Mouse (Mus musculus): ENCODE measurements at regions not wholly inside any gene's neighbourhood (a gene's known extent, or its start where the extent isn't known, plus 50 kb on each side); places are given as distances from the start of the nearest gene placed in this dataset.

DNA sequence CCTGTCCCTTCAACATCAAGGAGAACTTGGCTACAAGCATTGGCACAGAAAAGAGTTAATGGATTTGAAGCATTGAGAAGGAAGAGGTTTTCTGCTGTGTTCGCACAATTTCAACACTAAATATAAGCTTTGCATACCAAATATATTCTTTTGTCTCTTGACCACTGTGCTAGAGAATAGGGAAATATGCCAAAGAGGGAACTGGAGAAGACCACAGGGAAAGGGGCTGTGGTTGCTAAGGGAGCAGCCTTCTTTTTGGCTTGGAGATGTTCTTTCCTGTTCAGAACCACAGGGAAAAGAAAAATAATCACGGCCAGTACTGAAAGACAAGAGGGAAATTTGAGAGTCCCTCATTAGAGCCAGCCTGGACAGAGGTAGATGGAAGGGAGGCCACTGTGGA lies 352.8 kb downstream of the Kctd12 start:
- DNase-seq (ENCODE audit: low spot score), result no peak

DNA sequence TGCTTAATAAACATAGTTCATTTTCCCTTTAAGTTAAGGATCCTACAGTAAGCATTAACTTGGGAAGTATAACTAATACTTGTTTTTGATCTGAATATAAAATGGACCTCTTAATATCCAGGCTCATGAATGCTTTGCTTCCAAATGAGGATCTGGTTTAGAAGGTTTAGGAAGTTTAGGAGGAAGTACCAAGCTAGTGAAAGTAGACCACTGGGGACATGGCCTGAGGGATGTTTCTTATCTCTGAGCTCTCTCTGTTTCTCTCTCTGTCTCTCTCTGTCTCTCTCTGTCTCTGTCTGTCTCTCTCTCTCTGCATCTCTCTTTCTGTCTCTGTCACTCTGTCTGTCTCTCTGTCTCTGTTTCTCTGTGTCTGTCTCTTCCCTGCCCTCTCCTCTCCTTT lies 360.9 kb downstream of the Kctd12 start:
- no peak for DNase-seq (ENCODE audit: low spot score)

DNA sequence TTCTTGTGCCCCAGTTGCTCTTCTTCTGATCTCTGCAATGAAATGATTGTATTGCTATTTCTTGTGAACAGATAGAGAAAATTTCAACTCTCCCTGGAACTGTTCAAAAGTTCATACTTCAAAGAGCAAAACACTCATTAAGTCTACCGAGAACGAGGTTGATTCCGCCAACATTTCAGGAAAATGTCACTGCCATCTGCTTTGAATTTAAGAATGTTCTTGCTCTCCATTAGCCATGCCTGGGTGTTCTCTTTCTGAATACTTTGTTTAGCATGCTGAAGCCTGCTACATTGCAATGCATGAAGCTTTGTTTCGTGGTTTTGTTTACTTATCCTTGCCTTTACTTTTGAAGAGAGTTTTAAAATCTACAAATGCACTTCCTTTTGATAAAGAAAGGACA lies 363.4 kb downstream of the Kctd12 start:
- DNase-seq (ENCODE audit: low spot score), result no peak

DNA sequence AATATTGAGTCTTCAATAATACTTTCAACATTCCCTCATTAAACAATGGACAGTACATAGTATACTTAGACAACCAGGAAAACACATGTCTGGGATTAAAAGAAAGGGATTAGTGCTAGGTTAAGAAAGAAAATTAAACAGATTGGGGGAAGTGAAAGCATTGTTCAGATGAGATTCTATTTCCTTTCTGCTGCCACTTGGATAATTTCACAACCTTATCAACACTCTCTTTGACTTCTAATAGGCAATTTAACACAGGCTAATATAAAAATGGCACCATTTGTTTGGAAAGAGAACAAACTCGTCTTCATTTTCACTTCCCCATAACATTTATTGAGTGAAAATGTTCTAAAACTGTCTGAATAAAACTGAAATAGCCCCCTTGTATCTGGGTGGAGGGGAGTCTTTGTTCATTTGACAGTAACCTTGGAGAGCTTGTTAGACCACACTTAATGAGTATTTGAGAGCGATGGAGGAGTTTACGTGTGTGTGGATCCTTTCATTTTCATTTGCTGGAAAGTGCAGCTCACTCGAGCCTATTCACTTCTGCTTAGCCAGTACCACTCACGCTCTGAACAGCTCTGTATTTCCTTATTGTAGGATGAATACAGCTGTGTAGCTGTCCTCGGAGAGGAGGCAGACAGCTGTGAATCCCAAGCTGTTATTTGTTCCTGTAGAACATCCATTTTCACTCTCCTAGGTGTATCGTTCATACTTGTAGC lies 366.7 kb downstream of the Kctd12 start:
- no peak for DNase-seq (ENCODE audit: low spot score)

DNA sequence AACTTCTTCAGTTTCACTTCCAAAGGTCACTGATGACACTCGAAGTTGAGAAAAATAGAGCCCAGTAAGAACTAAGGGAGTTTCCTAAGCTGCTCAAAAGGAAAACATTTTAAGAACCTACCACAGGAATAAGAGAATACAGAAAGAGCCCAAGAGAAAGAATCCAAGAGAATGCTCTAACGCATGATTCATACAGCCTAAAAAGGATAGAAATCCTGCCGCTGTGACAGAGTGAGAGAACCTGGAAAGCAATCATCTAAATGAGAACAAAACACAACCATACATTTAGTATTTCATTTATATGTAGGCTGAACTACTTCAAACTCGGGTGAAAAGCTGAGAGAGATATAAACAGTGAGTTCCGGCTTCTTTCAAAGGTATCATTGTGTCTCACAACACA lies 376.4 kb downstream of the Kctd12 start:
- no peak for DNase-seq (ENCODE audit: low spot score)

DNA sequence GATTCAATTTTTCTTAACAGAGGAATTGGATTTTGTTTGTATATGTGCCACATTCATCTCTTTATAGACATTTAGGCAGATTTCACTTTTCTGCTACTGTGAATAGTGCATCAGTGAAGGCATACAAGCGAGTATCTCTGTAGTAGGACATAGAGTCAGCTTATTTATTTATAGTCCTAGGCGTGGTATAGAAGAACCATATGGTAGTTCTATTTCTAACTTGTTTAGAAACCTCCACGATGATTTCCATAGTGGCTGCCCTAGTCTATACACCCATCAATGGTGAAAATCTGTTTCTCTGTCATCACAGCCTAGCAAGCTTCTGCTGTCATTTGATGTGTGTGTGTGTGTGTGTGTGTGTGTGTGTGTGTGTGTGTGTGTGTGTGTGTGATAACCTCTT lies 387.6 kb downstream of the Kctd12 start:
- DNase-seq (ENCODE audit: low spot score), result no peak

DNA sequence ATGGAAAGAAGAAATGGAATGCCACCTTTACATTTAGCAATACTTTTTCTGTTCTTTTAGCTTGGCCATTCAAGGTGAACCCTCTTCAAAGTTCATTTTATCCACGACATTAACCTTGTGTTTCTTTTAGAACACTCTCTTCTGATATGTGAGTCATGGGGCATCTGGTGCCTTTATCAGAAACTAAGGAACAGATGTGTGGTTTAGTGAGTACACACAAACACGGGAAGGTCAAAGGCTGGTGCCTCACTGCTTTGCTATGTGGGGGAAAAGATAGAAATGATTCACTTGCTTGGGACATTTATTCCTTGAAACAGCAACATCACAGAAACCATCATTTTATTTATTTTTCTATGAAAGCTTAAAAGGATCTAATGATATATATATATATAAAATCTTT lies 428.7 kb downstream of the Kctd12 start:
- no peak for DNase-seq (ENCODE audit: low spot score)

DNA sequence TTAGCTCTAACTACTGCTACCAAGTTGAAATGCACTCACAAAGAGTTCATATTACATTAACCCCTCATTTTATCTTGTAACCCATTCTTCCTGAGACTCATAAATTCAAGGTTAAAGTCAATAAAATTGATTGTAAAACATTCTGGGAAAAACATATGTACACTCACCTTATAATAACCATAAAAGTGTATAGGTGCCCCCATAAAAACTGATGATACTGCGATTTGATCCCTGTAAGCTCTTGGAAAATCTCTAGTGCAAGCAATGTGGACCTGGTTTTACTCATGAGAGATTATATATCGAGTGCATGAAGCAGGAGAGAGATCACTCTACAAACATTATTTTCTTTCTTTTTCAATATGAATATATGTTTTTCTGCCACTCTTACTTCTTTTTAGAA lies 429.8 kb downstream of the Kctd12 start:
- DNase-seq (ENCODE audit: low spot score), result no peak

DNA sequence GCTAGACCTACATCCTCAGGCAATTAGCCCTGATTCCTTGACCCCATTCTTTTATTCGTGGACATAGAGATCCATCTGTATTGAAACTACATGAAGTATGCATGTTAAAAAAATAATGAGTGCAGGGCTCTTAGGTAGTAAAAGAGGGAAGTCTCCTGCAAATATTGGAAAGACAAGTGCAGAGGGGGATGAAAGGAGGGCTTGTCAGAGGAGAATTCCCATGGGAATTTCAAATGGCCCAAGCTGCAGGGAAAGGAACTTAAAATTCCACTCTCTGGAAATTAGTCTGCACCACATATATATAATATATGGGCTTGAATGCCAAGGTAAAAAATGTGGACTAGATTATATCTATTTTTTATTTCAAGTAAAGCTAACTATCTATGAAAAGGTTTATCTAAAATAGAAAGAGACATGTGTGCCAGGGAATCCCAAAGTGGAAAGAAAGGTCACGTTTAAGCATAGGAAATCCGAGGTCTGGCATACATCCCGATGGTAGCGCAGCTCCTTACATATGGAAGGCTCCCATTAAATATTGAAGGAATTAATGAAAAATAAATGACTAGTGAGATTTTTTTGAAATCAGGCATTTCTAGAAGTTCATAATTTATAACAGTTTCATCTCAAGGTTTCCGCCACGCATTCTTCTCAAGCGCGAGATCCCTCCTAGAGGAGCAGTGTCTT lies 457.4 kb downstream of the Kctd12 start:
- DNase-seq (ENCODE audit: low spot score), result no peak

DNA sequence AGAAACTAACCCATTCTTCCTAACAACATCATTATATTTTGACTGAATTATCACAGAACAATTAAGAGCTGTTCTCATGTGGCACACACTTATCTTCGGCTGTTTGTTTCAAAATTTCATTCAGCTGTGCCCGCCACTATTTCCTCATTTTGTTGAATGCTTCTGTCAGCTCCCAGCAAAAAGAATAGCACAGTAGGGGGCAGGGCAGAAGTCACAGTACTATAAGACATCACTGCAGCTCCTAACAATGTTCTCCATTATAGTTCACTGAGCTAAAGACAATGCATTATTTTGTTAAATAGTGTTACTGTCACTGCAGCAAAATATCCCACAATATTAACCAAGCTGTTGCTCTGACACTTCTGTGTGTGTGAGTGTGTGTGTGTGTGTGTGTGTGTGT lies 465.7 kb downstream of the Kctd12 start:
- DNase-seq (ENCODE audit: low spot score), result no peak

DNA sequence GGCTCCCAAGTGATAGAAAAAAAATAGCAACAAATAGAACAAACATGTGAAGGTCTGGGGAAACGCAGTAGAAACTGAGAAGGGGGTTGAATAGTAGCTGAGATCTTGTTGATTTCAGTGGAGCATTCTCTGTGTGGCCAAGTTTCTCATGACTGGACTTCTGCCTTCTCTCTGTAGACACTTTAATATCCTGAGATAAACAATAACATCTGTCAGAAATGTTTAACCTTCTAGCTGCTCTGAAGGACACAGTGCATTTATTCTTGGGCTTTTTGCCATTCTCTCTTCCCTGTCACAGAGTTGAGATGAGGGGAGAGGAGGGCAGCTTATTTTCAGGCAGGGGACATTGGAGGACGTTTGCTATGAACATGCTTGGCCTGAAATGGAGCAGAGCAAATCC lies 467.9 kb downstream of the Kctd12 start:
- DNase-seq (ENCODE audit: low spot score), result no peak

DNA sequence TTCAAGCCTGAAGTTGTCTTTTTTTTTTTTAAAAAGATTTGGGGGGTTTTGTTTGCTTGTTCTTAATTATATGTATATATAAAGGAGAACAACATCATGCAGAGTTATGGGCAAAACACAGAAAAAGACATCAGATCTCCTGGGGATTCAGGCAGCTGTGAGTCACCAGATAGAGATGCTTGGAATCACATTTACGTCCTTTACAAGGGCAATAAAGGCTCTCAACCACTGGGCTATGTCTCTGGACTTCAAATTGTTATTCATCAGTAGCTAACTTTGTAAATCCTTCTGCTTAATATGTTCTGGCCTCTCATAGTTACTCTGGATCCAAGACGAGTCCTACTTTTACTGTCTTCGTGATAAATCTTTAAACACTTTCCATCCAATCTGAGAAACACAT lies 469.8 kb downstream of the Kctd12 start:
- no peak for DNase-seq (ENCODE audit: low spot score)

DNA sequence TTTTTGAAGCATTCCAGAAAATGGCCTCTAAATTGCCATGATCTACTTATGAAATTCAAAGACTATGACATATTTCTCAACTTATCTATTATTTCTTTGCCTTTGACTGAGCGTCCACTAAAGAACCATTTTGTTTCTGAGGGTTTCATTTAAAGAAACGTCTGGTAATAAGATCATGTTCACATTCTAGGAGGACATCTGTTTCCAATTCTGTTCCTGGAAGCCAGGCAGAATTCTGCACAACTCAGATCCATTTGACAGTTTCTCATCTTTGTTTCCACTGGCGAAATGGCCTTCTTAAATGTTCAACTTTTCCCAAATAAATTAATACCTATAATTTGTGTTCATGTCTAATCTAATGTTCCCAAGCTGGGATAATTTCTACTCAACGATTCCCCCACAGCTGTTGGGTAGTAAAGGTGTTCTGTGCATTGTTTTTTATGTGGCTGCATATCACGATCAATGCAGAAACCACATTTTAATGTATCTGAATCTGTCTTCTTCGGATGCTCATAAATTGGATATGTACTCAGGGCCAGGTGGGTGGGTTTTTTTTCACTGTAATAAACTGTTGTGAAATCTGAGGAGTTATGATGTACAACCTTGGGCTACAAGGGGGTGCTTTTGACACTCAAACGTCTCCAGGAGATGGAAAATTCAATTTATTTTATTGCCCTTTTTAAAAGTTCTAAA lies 470.6 kb downstream of the Kctd12 start:
- DNase-seq (ENCODE audit: low spot score), result no peak

DNA sequence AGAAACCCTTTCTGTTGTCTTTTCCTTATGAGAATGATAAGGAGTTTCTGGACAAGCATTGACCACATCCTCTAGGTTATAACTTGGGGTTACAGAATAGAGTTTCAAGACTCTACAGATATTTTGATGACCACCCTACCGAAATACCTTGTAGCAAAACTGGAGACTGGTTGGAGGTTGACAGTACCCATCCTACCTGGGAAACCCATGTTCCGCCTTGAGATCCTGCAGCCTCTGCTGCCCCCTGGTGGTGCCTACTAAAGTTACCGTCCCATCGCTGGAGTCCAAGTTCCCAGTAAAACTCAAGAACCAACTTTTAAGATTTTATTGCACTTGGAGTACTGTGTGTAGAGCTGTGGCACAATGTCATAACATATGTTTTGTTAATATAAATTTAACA lies 472.1 kb downstream of the Kctd12 start:
- DNase-seq (ENCODE audit: low spot score), result peak; percentile 83

DNA sequence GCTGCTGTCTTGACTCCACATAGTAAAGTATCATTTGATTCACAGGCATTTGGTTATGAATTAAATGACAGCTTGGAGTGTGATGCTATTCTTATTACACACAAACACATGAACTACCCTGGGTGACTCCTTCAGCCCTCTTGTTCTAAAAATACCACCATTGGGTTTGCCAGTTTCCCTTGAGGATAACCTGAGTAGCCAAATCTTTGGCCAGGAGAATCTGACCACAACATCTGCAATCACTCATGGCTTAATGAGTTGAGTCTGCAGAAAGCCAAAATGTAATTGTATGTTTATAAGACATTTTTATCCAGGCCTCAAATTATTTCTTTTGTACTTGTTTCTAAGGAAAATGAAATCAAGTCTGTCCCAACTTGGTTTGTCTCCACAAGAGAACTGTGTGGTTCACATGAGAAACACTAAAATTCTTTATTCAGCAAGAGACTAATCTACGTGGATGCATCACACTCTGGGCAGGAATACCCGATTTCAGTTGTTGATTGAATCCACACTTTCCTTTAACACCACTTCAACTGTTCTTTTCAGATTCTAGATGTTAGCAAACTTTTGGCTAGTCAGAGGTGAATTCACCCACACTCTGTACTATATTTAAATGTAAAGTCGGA lies 476.6 kb downstream of the Kctd12 start:
- DNase-seq (ENCODE audit: low spot score), result no peak

DNA sequence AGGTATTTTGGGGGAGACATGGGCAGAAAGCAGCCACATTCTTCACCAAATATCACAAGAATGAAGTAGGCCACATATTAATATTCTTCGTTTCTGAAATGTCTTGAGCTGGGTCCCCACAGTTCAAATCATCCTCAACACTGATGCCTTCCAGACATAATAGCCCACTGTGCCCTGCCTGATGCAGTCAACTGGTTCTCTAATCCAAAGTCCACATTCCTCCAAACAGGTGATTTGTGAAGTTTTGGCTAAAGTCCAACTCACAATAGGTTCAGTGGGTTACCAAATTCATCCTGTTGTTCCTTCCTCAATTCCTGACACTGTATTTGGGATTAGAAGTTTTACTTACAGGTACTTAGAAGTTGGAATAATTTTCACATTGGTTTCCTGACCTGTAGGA lies 485.3 kb downstream of the Kctd12 start:
- no peak for DNase-seq (ENCODE audit: low spot score)

DNA sequence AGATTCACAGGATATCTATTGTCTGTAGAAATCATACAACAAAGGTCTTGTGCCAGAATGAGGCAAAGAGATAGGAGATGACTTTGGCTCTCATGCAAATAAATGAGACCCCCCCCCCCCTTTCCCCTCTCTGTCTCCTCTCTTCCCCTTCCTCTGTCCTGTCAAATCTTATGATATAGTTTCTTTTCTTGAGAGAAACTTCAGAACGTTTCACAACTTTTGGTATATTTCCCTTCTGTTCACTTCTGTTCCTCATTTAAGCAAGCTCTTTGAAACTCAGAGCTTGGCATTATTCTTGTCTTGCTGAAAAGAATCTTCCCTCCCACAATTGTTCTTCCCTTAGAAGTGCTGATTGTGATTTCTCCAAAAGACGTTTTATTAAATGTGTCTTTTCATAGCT lies 490.1 kb downstream of the Kctd12 start:
- DNase-seq (ENCODE audit: low spot score), result no peak

DNA sequence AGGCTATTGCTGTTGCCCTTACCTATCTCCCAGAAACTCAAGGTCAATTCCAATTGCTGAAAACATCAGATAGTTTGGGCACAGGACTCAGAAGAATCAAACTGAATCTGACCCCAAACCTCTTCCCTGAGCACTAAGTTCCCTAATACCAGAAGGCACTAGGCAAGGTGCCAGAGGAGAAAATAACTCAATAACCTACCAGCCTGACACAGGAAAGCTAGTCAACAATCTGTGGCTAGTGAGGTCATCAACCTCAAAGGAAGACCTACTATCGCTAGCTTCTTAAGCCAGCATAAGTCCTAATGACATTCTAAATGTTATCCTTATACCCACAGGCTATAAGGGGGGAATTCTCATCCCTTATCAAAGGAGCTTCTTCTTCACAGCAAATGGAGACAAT lies 491.2 kb downstream of the Kctd12 start:
- no peak for DNase-seq (ENCODE audit: low spot score)

DNA sequence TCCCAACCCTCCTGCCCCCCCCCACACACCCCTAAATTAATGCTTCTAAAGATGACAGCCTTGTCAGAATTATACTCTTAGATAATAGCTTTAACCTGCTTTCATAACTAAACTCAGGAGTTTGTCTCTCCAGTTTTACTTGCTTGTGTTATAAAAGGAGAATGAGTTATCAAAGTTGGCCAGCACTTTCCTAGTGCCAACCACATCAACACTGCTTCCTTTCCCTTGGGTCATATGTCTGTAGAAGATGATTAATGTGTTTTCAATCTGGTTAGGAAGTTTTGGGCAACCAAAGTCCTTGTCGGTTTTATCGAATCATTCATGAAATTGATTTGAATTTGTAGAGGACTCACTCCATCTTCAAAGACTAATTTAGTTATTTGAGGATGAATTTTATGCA lies 505.3 kb downstream of the Kctd12 start:
- DNase-seq (ENCODE audit: low spot score), result no peak

DNA sequence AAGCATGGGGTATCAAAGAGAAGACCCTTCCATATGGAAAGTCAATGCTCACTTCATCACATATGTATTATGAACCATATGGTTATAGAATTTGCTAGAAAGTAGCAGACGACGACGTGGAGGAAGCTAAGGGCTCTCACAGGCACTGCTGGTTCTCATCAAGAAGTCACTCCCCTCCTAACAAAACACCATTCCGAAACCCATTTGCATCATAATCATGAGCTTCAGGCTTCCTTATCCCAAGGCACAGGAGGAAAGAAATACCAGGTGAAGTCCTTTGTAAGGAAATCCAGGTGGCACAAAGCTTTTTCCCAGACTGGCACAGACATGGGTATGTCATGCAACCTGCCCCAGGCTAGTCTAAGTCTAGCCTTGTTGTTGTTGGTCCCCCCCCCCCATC lies 513.1 kb downstream of the Kctd12 start:
- no peak for DNase-seq (ENCODE audit: low spot score)

DNA sequence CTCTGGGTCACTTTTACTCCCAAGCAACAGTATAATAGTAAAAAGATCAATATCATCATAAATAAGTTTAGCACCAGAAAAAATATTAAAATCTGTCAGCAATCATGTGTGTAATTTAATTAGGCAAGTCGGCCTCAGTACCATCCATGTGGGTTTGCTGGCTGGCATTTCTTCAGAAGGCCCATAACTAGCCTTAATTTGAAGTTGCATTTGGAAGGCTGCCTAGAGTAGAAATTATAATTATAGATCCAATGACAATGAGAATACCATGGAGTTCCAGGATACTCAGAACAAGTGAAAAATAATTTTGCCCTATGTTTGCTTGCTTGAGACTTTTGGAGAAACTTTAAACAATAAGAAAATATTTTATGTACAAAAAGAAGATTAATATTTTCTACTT lies 521.4 kb downstream of the Kctd12 start:
- no peak for DNase-seq (ENCODE audit: low spot score)

DNA sequence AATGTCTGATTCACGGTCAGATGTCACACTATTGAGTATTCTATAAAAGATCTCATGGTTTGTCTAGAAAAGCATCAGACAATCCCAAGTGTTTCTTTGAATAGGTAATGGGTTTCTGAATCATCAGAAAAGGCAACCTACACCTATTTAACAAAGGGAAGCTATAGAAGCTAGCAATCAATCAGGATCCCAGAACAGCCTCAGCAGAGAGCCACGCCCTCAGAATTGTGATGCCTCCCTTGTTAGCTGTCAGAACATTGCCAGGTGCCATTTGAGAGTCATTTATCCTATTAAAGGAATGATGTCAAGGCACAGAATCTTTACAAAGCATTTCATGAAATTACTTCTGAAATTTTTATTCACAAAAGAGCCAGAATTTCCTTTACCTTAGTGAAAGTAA lies 542.7 kb downstream of the Kctd12 start:
- DNase-seq (ENCODE audit: low spot score), result no peak
